Mouse (Mus musculus): Measurements from ENCODE around the gene Tmed1.

GRCm38 (mm10) chr9:21477707-21478106 lies 32.3 kb downstream of the Tmed1 start:
- TF ChIP-seq CTCF (IDR thresholded peaks at IDR 0.05; ENCODE audit: low read depth), result peak; percentile 50
- no peak for TF ChIP-seq EP300 (IDR thresholded peaks at IDR 0.05; ENCODE audit: low read depth)

All from liver, embryonic 14.5 days (tissue).